Mouse (Mus musculus) intestine, embryonic 15.5 days (tissue): ENCODE data around the gene Inpp5d. TPM values are rescaled to one million over a fixed set of nuclear protein-coding genes. Genes with fewer than 3 reads are reported as not detected.

Source experiments
- ATAC-seq: fragments of 200-750 bp; cut with Nextera tagmentation; 2 replicates; pipeline ENCODE4 v1.8.0; 2017; ENCODE audit warnings: moderate TSS enrichment, moderate library complexity
- H3K27ac ChIP-seq: fragments of 300-500 bp; sonication (generic); 2 replicates; pipeline ENCODE4 v1.5.1; 2015; ENCODE audit warnings: mild to moderate bottlenecking, inconsistent platforms
- H3K27me3 ChIP-seq: fragments of 300-500 bp; sonication (generic); replicated peaks from 2 replicates; pipeline ENCODE4 v1.6.1; 2015; ENCODE audit warnings: inconsistent platforms
- H3K36me3 ChIP-seq: fragments of 300-500 bp; sonication (generic); 2 replicates; pipeline ENCODE4 v1.6.1; 2015; ENCODE audit warnings: inconsistent platforms
- H3K4me1 ChIP-seq: fragments of 300-500 bp; sonication (generic); replicated peaks from 2 replicates; pipeline ENCODE4 v1.6.1; 2015; ENCODE audit warnings: inconsistent platforms
- H3K4me2 ChIP-seq: fragments of 300-500 bp; sonication (generic); replicated peaks from 2 replicates; pipeline ENCODE4 v1.6.1; 2015; ENCODE audit warnings: mild to moderate bottlenecking, inconsistent platforms
- H3K4me3 ChIP-seq: fragments of 300-500 bp; sonication (generic); replicated peaks from 2 replicates; pipeline ENCODE4 v1.5.1; 2015; ENCODE audit warnings: inconsistent platforms
- H3K9ac ChIP-seq: fragments of 300-500 bp; sonication (generic); 2 replicates; pipeline ENCODE4 v1.6.1; 2015; ENCODE audit warnings: inconsistent platforms
- H3K9me3 ChIP-seq: fragments of 300-500 bp; sonication (generic); 2 replicates; pipeline ENCODE4 v1.6.1; 2016; ENCODE audit warnings: inconsistent platforms
- WGBS: fragments of 180-500 bp; shearing (Covaris S2); methylation state at CpG from one replicate; pipeline ENCODE4 v1.1.7; 2015; 5-methylcytosine and 5-hydroxymethylcytosine counted together
- polyA plus RNA-seq: library from polyadenylated mRNA; unstranded; fragments of >200 nt; fragmentation: Nextera tagmentation; extraction: Ambion mirVana; gene quantifications from 2 replicates; pipeline ENCODE4 v1.2.1, GENCODE M21; 2015

Gene Inpp5d
- polyA plus RNA-seq, 1 experiment from 2014 or later = 4.3 TPM

DNA sequence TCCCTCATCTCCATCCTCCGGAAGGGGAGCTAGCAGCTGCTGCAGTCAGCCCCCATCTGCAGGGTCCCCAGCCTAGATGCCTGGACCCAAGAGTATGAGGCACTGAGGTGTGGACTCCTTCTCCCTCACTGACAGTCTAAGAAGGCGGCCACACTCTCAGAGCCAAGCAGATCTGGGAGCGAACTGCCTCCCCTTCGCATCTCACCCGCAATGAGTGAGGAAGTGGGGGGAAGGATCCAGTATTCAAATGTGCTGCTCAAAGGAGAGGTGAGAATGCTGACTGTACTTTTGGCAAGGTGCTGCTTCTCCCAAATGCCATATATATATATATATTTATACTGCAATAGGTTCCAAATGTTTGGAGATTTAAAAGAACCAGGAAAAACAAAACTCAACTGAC is 16.7 kb upstream of the Inpp5d start:
- H3K9me3 ChIP-seq = no peaks in the 10 kb centered on the region
- no peak for ATAC-seq
- no peaks in the 10 kb centered on the region for H3K4me1 ChIP-seq
- H3K4me3 ChIP-seq = no peak overlapping the region
- no peaks in the 10 kb centered on the region for H3K27me3 ChIP-seq
- no peak overlapping the region for H3K27ac ChIP-seq
- 90% methylated on average over 5 of the region's 5 CpGs for WGBS
- no peak overlapping the region for H3K4me2 ChIP-seq
- no peak overlapping the region for H3K9ac ChIP-seq
- no peaks in the 10 kb centered on the region for H3K36me3 ChIP-seq

DNA sequence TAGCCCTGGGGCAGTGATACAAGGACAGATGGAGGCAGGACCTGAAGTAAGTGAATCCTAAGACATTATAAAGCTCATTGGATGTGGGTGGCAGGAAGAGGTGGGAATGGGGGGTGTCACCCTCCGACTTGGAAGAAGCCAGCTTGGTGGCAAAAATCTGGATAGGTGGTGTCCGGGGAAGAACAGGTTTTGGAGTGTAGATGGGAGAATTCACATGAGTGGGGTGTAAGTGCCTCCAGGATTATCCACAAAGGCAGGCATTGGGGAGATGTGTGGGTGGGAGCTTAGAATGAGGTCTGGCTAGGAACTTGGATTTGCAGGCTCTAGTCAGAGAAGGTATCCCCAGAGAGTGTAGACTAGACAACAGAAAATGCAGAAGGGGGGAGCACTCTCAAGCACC is 14.8 kb upstream of the Inpp5d start:
- no peak overlapping the region for H3K4me2 ChIP-seq
- WGBS = 86% methylated on average over 2 of the region's 2 CpGs
- H3K27ac ChIP-seq = no peak overlapping the region
- no peaks in the 10 kb centered on the region for H3K4me1 ChIP-seq
- no peaks in the 10 kb centered on the region for H3K27me3 ChIP-seq
- no peak for ATAC-seq
- H3K9me3 ChIP-seq = no peaks in the 10 kb centered on the region
- H3K9ac ChIP-seq = no peak overlapping the region
- H3K36me3 ChIP-seq = no peaks in the 10 kb centered on the region
- no peak overlapping the region for H3K4me3 ChIP-seq

DNA sequence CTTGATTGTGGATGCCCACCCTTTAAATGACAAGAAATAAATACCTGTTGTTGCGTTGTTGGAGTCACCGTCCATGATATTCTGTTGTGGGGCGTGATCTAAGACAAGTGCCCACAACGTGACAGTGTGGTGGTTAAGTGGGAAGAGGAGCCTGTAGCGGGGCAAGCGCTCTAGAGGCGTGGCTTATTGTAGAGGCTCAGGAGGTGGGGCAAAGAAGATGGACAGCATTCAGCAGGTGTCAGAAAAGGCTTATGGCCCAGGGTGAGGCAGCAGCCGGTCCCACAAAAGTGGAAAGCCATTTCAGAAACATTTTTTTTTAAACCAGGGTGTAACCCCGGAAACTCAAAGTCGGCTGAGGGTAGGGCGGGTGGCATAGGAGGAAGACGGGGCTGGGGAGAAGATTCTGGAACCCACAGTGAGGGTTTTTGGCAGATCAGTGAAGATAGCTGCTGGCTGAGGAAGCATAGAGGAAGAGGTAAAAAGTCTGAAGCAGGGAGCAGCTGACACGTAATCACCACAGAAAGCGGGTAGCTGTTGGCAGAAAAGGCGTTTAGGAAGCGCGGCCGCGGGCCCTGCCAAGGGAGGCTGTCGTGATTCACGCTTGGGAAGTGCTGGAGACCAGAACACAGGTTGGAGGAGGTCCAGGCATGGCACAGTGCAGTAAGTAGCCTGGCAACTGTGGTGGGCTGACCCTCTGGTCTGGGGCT is 12.6 kb upstream of the Inpp5d start:
- ATAC-seq = no peak
- H3K27me3 ChIP-seq = no peaks in the 10 kb centered on the region
- H3K9ac ChIP-seq = no peak overlapping the region
- H3K27ac ChIP-seq = no peak overlapping the region
- H3K4me2 ChIP-seq = no peak overlapping the region
- H3K9me3 ChIP-seq = no peaks in the 10 kb centered on the region
- H3K4me1 ChIP-seq = no peaks in the 10 kb centered on the region
- no peak overlapping the region for H3K4me3 ChIP-seq
- 79% methylated on average over 21 of the region's 21 CpGs for WGBS
- H3K36me3 ChIP-seq = no peaks in the 10 kb centered on the region

DNA sequence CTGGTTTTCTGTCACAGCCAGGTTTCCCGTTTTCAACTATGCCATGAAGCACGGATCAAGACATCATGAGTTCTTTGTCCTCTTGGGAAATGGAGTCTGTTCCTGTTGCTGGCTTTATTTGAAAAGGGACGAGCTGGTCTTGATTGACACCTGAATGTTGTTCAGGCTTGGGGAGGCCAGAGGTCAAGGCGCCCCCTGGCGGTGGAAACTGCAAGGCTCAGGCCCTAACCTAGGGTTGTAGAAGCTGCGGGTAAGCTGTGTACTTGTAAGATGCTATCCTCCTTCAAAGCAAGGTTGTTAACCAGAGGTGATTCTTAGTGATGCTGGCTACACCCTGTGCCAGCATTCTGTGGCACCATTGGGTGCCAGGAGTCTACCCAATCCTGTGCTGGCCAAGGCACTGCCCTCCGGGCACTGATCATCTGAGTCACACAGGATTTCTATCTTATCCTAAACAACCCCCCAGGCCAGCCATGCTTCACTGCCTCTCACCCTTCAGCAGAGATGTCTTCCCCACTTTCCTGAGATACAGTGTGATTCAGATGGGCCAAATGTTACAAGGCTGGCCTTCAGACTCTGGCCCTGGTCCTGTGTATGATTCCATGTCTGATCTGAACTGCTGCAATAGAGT is 11.6 kb upstream of the Inpp5d start:
- H3K9ac ChIP-seq = no peak overlapping the region
- ATAC-seq = peak; percentile 69
- no peaks in the 10 kb centered on the region for H3K36me3 ChIP-seq
- H3K4me3 ChIP-seq = no peak overlapping the region
- no peaks in the 10 kb centered on the region for H3K4me1 ChIP-seq
- no peak overlapping the region for H3K4me2 ChIP-seq
- WGBS = 35% methylated on average over 7 of the region's 7 CpGs
- no peak overlapping the region for H3K27ac ChIP-seq
- no peaks in the 10 kb centered on the region for H3K27me3 ChIP-seq
- H3K9me3 ChIP-seq = no peaks in the 10 kb centered on the region

DNA sequence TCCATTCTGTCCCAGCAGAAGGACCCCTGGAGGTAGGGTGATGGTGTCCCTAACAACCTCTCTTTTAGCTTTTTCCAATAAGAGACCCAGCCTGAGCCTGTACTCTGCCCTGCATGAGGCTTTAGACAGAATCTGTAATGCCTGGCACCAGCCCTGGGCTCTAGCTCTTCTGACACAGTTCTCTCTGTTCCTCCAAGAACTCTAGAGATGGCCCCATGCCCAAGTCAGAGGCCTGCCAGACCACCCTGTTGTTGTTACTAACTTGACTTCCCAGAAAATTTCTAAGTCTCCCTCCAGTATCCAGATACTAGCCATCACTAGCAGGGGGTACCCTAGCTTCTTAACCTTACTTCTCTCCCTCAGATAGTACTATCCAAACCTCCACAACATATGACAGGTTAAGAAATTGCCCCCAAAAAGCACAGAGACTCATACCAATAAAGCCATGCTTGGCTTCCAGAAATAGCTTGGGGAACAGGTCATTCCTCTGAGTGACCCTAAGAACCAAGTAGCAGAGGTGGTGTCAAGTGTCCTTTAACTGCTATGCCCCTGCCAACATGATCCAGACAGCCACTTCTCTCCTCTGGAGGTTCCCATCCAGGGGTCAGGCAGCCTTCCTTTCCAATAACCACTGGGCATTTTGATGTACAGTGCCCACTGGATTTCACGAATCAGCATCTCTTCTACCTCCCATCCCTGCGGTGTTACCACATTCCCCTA is 5.4 kb upstream of the Inpp5d start:
- no peaks in the 10 kb centered on the region for H3K4me1 ChIP-seq
- H3K9me3 ChIP-seq = no peaks in the 10 kb centered on the region
- ATAC-seq = no peak
- H3K9ac ChIP-seq = no peak overlapping the region
- 86% methylated on average over 2 of the region's 2 CpGs for WGBS
- no peaks in the 10 kb centered on the region for H3K36me3 ChIP-seq
- no peaks in the 10 kb centered on the region for H3K27me3 ChIP-seq
- H3K4me3 ChIP-seq = no peak overlapping the region
- H3K27ac ChIP-seq = no peak overlapping the region
- H3K4me2 ChIP-seq = no peak overlapping the region

DNA sequence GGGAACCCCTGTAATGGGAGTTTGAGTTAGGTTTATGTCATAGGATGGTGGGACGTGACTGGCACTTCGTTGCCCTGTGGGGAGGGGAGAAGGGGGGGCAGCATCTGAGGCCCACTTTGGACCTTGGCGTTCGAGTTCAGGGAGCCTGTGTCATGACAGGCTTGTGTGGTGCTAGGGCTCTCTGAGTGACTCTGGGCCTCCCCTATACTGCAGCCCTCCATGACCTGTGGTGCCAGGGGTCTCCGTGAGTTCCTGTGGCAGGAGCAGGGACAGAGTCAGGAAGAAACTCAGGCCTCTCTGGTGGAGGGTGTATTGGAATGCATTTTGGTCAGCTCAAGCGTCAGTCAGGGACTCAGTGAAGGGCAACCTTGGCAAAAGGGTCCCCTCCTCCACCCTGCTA is 581 bp downstream of the Inpp5d start:
- 84% methylated on average over 6 of the region's 6 CpGs for WGBS
- peak overlapping the region; percentile 15 for H3K4me3 ChIP-seq
- no peaks in the 10 kb centered on the region for H3K4me1 ChIP-seq
- H3K9ac ChIP-seq = no peak overlapping the region
- peak overlapping the region; percentile 20; the same call in 1 of the 2 replicates for H3K27ac ChIP-seq
- H3K9me3 ChIP-seq = no peaks in the 10 kb centered on the region
- ATAC-seq = no peak
- H3K4me2 ChIP-seq = peak overlapping the region; percentile 31
- no peaks in the 10 kb centered on the region for H3K36me3 ChIP-seq
- H3K27me3 ChIP-seq = no peaks in the 10 kb centered on the region

DNA sequence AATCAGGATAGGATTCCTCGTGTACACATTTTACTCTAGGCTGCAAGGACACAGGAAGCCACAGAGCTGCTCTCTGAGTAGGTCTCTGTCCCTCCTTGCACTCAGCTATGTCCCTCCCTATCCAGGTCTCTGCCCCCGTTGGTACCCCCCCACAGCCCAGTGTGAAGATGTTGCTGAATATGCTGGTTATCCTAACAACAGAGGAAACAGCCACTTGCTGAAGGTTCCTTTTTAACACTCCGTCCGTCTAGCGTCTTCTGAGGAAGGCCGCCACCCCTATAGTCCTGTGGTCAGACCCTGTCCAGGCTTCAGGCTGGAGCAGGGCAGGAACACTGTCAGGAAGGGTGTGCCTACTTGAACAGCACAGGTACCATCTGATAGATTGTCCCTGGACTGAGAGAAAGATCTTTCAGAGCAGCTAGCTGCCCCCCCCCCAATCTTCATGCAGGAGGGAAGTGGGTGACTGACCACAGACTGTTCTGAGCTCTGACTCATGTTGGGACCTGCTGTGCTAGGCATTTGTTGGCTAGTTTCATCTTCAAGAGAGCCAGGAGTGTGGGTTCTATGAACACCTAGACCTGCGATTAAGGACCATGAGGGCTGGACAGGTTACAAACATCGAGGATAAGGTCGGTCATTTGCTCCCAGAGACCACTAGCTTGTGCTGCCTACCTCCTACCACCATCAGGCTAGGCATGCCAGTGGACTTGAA is 1.2 kb downstream of the Inpp5d start:
- ATAC-seq = no peak
- 75% methylated on average over 9 of the region's 9 CpGs for WGBS
- Histone ChIP-seq H3K27me3 (no peaks in the 10 kb centered on the region), H3K4me2 (no peak overlapping the region), H3K4me3 (peak overlapping the region; percentile 15; the same call in 1 of the 2 replicates), H3K9me3 (no peaks in the 10 kb centered on the region), H3K27ac (no peak overlapping the region), H3K36me3 (no peaks in the 10 kb centered on the region), H3K4me1 (no peaks in the 10 kb centered on the region), H3K9ac (no peak overlapping the region)

DNA sequence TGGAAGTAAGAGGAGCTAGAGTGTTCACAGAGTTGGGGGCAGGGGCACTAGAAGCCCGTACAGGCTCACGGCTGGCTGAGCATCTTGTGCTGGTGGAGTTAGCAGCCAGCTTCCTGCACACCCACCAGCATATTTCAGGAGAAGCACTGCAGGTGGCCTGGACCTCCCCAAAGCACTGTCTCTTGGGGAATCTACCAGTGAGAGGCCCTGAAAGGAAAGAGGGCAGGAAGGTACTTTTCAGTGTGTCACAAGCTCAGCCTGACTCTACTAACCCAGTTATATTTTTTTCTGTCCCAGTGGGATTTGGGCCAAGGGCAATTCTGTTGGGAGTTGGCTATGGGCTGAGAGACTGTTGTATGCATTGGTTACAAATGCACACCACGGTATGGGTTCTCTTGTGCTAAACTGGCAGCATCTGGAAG is 1.8 kb downstream of the Inpp5d start:
- no peak for ATAC-seq
- H3K36me3 ChIP-seq = no peaks in the 10 kb centered on the region
- no peaks in the 10 kb centered on the region for H3K9me3 ChIP-seq
- no peak overlapping the region for H3K4me3 ChIP-seq
- H3K27ac ChIP-seq = no peak overlapping the region
- H3K4me1 ChIP-seq = no peaks in the 10 kb centered on the region
- H3K9ac ChIP-seq = no peak overlapping the region
- no peaks in the 10 kb centered on the region for H3K27me3 ChIP-seq
- 73% methylated on average over 3 of the region's 3 CpGs for whole genome bisulfite sequencing
- no peak overlapping the region for H3K4me2 ChIP-seq

DNA sequence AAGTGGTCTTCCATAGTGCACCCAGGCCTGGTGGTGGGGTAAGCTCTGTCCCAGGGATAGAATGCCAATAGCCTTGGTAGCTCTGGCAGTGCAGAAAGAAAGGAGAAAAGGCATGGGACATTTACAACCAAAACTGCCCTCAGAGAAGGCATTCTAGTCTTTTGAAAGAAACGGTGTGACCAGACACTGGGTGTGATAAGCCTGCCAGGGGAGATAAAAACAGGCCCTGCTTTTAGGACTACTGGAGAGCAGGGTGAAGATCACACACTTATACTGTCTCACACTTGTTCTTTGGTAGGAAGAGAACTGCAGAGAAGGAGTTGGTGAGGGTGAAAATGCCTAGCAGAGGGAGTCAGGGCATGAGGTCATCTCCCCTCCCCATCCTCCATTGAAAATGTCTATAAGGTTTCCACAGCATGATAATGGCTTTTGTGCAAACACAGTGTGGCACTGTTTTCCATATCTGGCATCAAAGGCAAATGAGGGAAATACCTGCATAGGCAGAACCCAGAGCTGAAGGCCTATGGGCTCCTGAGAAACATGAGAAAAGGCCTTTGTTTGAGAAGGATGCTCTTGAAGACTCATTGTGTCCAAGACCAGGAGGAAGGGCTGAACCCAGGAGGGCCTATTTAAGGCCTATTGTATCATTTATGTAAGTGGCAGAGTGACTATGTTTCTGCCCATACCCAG is 4.0 kb downstream of the Inpp5d start:
- 58% methylated on average over 1 of the region's 1 CpGs for WGBS
- Histone ChIP-seq H3K4me1 (no peaks in the 10 kb centered on the region), H3K27me3 (no peaks in the 10 kb centered on the region), H3K4me3 (no peak overlapping the region), H3K4me2 (no peak overlapping the region), H3K36me3 (no peaks in the 10 kb centered on the region), H3K27ac (no peak overlapping the region), H3K9me3 (no peaks in the 10 kb centered on the region), H3K9ac (no peak overlapping the region)
- ATAC-seq = no peak

DNA sequence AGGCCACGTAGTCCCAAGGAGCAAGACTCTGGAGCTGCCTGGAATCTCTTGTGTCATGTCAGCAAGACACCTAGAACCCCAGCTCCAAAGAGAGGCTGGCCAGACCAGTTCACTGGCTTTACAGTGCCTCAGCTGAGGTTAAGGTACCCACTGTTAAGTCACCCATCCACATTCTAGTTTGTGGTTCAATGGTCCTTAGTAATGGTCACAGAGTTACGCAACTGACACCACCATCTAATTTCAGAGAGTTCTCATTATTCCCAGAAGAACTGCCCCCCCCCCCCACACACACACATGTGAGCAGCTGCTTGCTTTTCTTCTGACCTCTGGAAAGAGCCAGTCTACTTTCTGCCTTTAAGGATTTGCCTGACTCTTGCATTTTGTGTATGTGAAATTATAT is 4.7 kb downstream of the Inpp5d start:
- Histone ChIP-seq H3K9me3 (no peaks in the 10 kb centered on the region), H3K4me3 (no peak overlapping the region), H3K4me1 (no peaks in the 10 kb centered on the region), H3K27ac (no peak overlapping the region), H3K27me3 (no peaks in the 10 kb centered on the region), H3K36me3 (no peaks in the 10 kb centered on the region), H3K4me2 (no peak overlapping the region), H3K9ac (no peak overlapping the region)
- no peak for ATAC-seq
- 82% methylated on average over 2 of the region's 2 CpGs for WGBS

DNA sequence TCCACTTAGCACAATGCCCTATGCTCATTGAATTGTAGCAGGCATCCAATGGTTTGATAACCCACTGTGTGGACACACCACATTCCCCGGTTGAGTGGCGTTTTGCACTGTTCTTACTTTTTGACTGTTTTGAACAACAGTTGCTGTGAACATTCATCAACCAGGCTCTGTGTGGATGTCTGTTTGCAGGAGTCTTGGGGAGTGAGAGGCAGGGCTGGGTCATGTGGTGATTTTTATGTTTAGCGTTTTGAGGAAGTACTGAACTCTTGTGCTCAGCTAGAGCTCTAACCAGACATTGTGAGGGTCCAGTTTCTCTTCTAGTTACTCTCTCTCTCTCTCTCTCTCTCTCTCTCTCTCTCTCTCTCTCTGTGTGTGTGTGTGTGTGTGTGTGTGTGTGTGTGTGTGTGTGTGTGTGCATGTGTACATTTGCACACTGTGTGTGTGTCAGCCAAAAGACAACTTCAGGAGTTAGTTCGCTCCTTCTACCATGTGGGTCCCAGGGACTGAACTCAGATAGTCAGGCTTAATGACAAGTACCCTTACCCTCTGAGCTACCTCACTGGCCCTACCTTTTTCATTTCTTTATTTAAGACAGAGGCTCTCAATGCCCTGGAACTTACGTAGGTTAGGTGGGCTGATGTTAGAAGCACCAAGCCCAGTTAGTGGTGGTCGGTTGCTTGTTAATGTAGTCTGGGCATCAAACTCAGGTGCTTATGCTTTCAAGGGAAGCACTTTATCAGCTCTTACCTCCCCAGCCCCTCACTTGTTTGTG is 5.3 kb downstream of the Inpp5d start:
- no peak for ATAC-seq
- no peaks in the 10 kb centered on the region for H3K9me3 ChIP-seq
- WGBS = 68% methylated on average over 6 of the region's 6 CpGs
- no peaks in the 10 kb centered on the region for H3K4me1 ChIP-seq
- no peak overlapping the region for H3K27ac ChIP-seq
- no peaks in the 10 kb centered on the region for H3K36me3 ChIP-seq
- no peak overlapping the region for H3K4me2 ChIP-seq
- no peak overlapping the region for H3K4me3 ChIP-seq
- H3K9ac ChIP-seq = no peak overlapping the region
- no peaks in the 10 kb centered on the region for H3K27me3 ChIP-seq
